22 mouse cellular contexts compared by ENCODE assay signal in genomic region chr6:55498753-55499152, GRCm38 (mm10). TPM values are rescaled to one million over a fixed set of nuclear protein-coding genes. Genes with fewer than 3 reads are reported as not detected.
"Had no signal": no experiment of that assay in that cellular context is flagged by ENCODE, and none has a peak within 500 bp of the region (broad histone marks: within the 10 kb centered on the region; RNA-seq: fewer than 3 reads in every experiment).

No protein-coding gene starts in this region.

- H3K36me3 ChIP-seq: liver, embryonic 13.5 days; liver, embryonic 15.5 days; lung, embryonic 15.5 days had no signal

- H3K9me3 ChIP-seq: liver, embryonic 13.5 days; liver, embryonic 15.5 days; lung, embryonic 15.5 days; megakaryocyte, embryonic 14.5 days; midbrain, embryonic 13.5 days; midbrain, embryonic 15.5 days; neural tube, embryonic 13.5 days; neural tube, embryonic 15.5 days had no signal

- H3K9ac ChIP-seq: liver, embryonic 13.5 days; liver, embryonic 15.5 days; liver, postnatal 0 days; lung, embryonic 15.5 days; midbrain, embryonic 13.5 days; midbrain, embryonic 15.5 days; neural tube, embryonic 13.5 days; neural tube, embryonic 15.5 days had no signal

- H3K4me3 ChIP-seq: liver, embryonic 13.5 days; liver, embryonic 15.5 days; lung, embryonic 15.5 days; megakaryocyte, embryonic 14.5 days; midbrain, embryonic 13.5 days; midbrain, embryonic 15.5 days; neural tube, embryonic 13.5 days; neural tube, embryonic 15.5 days had no signal

- DNase-seq: liver, embryonic 13.5 days; liver, postnatal 0 days; lung, adult 2 months; lung, postnatal 14 days; lung, postnatal 36 days; retina, postnatal 1 day; right cerebral cortex, adult 18-20 months; right cerebral cortex, postnatal 25 days; right cerebral cortex, postnatal 4 days; thymus, adult 2 months; thymus, postnatal 25 days; thymus, postnatal 4 days had no signal

- ATAC-seq: liver, postnatal 0 days; lung, postnatal 0 days; midbrain, embryonic 13.5 days; midbrain, embryonic 15.5 days had no signal

- H3K27ac ChIP-seq: liver, embryonic 13.5 days; liver, embryonic 15.5 days; lung, embryonic 15.5 days; macrophage; midbrain, embryonic 13.5 days; midbrain, embryonic 15.5 days; neural tube, embryonic 13.5 days; neural tube, embryonic 15.5 days had no signal

- H3K27me3 ChIP-seq: liver, embryonic 13.5 days; liver, embryonic 15.5 days; lung, embryonic 15.5 days; midbrain, embryonic 13.5 days; midbrain, embryonic 15.5 days; neural tube, embryonic 13.5 days; neural tube, embryonic 15.5 days had no signal

- H3K4me2 ChIP-seq: liver, embryonic 13.5 days; liver, embryonic 15.5 days; lung, embryonic 15.5 days; midbrain, embryonic 11.5 days; midbrain, embryonic 13.5 days; midbrain, embryonic 15.5 days; neural tube, embryonic 13.5 days; neural tube, embryonic 15.5 days had no signal

- H3K4me1 ChIP-seq: liver, embryonic 13.5 days; liver, embryonic 15.5 days; lung, embryonic 15.5 days; megakaryocyte, embryonic 14.5 days; midbrain, embryonic 15.5 days; neural tube, embryonic 13.5 days; neural tube, embryonic 15.5 days had no signal

RNA-seq across cellular contexts. Expression of gene Adcyap1r1, which starts 47.0 kb away (rescaled TPM):
- polyA plus RNA-seq: liver, postnatal 0 days; macrophage had no signal
